Mouse (Mus musculus) left cerebral cortex, adult 2 months (tissue): ENCODE measurements at regions not wholly inside any gene's neighbourhood (a gene's known extent, or its start where the extent isn't known, plus 50 kb on each side); places are given as distances from the start of the nearest gene placed in this dataset.

Source experiments
- DNase-seq, 2 experiments: peaks; one replicate each; pipeline ENCODE4 v3.0.0; 2021 to 2022; ENCODE audit warnings: low spot score in 2 of 2, mixed read lengths in 1 of 2; ENCODE audit errors: extremely low spot score in 1 of 2
- H3K27ac ChIP-seq: fragments of 200-600 bp; 2 replicates; pipeline ENCODE4 v1.8.1; 2022
- H3K4me3 ChIP-seq: fragments of 200-600 bp; 2 replicates; pipeline ENCODE4 v1.8.1; 2022
- CTCF ChIP-seq: fragments of 200-600 bp; IDR thresholded peaks from 2 replicates; pipeline ENCODE4 v1.8.1; 2022; ENCODE audit warnings: antibody characterized with exemption, mild to moderate bottlenecking, moderate library complexity
- intact Hi-C: fragments of 180-260 bp; cut with DNase I; formaldehyde crosslinking; loops from one replicate; pipeline ENCODE4 v1.15.1; 2025

DNA sequence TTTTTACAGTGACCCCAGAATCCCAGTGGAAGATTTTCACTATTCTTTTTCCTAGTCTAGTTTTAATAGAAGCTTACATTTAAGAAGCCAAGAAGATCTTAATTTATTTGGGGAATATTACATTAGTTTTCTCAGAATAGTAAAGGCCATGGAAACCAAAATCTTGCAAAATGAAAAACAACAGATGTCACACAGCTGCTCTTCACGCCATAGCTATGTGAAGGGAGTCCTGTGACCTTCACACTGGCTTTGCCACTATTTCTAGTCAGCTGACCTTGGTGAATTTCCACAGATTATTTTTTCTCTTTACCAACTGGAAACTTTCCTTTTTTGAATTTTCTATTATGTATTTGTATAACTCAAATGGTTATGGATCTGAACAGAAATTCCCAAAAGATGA, 542.1 kb upstream of the Rgmb start:
- H3K4me3 ChIP-seq, result no peak overlapping the region
- intact Hi-C loops, result no loop called here
- no peak for DNase-seq
- H3K27ac ChIP-seq, result no peak overlapping the region
- no peak for TF ChIP-seq CTCF

DNA sequence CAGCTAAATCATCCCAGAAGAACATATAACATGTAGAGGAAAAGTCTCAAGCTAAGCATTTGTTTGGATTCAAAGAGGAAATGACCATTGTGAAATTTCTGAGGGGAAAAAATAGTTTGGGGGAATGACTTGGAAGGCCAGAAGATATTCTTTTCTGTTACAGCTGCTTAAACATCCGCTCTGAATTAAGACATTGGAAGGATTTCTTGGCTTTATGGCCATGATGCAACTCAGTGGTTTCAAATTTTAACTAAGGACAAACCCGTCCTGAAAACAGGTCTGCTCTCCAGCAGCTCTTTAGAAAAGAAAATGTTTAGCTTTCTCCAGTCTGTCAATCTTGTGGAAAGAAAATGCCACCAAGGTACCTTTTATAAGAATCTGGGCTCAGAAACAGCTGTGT, 513.2 kb upstream of the Rgmb start:
- Histone ChIP-seq H3K27ac (no peak overlapping the region), H3K4me3 (no peak overlapping the region)
- intact Hi-C loops, result no loop called here
- no peak for DNase-seq
- TF ChIP-seq CTCF, result no peak

DNA sequence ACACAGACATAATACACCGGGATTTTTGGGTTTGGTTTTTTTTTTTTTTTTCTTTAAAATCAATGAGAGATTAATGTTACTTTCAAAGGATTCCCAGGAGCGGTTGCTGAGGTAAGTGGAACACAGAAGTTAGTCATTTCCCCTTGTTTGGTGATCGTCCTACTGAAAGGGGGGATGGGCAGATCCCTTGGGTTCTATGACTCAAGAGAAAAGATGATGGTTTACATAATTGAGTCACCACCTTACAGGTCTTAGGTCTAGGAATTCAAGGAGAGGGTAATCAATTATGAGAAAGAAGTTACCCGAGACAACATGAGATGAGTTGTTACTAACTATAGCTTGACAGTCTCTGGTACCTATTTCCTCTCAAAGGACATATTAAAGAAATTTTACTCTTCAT, 511.9 kb upstream of the Rgmb start:
- Histone ChIP-seq H3K4me3 (no peak overlapping the region), H3K27ac (no peak overlapping the region)
- intact Hi-C loops, result no loop called here
- no peak for DNase-seq
- TF ChIP-seq CTCF, result no peak

DNA sequence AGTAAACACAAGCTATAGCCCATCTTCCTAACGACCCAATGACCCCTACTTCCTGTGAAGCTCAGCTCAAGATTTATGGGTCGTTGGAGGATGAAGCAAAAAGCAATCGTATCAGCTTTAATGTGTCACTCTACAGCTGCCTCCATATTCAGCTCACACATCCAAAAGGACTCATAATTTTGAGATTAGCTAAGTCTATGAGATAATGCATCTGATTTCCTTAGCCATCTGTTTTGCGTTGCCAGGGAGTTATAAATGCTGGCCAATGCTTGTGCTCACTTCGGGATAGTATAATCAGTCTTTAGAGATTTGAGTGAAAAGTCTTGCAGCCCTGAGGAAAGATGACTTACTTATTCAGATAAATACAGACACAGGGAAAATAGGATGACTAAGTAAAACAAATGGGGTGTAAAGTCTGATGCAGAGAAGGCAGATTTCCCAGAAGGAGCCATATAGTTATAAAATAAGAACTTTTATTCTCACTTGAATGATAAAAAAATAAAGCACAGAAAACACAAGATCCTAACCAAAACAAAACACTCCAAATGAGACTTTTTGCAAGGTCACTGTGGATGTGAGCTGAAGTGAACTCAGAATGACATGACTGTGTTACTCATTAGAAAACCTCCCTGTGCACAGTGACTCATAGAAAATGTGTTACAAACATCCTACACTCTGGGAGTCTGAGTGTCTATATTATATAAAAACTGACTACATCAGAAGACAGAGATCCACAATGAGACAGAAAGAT, 509.1 kb upstream of the Rgmb start:
- no peak overlapping the region for H3K27ac ChIP-seq
- no peak for TF ChIP-seq CTCF
- intact Hi-C loops, result loop anchor here (10.0 kb wide), 1 partner anchor 325 kb away; no protein-coding TSS in a partner anchor
- no peak for DNase-seq
- no peak overlapping the region for H3K4me3 ChIP-seq

DNA sequence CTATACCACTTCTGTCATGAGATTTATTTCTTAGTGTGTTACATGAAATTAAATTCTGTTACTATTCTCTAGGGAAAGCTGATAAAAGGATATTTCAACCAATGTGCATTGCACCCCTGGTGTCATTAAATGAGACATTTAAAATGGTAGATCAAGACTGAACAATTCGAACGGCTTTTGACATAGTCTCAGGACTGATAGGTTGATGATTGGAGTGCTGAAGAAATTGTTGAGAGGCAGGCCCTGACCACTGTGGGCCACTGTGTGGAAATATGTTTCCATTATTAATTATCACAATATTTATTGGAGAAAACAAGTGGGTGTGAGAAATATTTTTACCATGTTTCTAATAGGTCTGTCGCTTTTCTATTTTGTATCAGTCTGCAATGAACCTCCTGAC, 481.1 kb upstream of the Rgmb start:
- intact Hi-C loops, result no loop called here
- no peak for TF ChIP-seq CTCF
- Histone ChIP-seq H3K27ac (no peak overlapping the region), H3K4me3 (no peak overlapping the region)
- DNase-seq, result no peak

DNA sequence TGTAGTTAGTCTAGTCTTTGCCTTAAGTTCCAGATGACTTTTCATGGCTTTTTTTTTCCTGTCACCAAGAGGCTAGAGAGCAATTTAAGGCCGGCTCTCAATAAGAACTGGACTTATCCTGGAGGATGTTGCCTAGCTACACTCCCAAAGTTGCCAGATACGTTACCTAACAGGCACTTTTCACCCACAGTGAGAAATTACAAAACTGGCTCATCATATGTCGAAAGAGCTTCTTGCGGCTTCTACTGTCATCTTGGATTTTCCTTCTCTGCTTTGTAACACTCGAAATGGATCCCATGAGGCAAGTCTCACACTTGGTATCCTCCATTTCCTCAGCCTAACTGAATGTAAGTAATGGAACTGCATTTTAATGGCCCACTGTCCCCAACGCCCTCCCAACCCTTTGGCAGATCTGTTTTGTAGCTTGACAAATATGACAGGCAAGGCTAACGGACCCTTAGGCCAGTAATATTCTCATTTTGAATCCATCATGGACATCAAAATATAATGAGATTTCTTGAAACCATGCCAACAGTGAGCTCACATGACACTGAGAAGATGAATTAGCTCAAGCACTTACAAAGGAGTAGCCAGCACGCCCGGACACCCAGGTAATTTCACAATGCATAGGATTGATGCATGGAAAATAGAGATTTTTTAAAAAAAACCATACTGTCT, 480.5 kb upstream of the Rgmb start:
- TF ChIP-seq CTCF, result no peak
- intact Hi-C loops, result no loop called here

DNA sequence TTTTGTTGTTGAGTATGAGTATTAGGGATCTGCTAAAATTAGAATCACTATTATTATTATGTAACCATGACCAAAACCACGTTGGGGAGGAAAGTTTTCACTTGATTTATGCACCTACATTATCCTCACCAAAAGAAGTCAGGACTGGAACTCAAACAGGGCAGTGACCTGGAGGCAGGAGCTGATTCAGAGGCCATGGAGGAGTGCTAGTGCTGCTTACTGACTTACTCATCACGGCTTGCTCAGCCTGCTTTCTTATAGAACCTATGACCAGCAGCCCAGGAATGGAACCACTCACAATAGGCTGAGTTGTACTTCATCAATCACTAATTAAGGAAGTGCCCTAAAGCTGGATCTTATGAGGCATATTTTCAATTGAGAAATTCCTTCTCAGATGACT, 470.9 kb upstream of the Rgmb start:
- intact Hi-C loops, result no loop called here
- no peak for DNase-seq
- Histone ChIP-seq H3K27ac (no peak overlapping the region), H3K4me3 (no peak overlapping the region)
- TF ChIP-seq CTCF, result no peak

More for the DNA sequence above, 480.5 kb upstream of the Rgmb start:
- no peak for DNase-seq
- Histone ChIP-seq H3K4me3 (no peak overlapping the region), H3K27ac (no peak overlapping the region)

DNA sequence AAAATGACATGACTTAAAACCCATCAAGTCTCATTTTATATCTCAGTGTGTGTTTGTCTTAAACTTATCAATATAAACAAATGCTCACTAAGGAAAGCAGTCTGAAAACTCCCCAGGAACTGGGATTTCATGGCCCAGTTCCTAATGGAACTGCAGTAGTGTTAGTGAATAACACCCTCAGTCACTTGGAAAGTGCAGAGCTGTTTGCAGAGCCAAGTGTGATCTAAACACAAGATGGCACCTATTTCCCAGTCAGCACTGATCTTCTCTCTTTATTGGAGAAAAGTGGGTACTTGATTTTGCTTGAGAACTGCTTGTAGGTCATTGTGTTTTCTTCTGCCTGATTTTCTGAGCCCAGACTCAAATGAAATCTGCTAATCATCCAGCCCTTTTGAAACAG, 467.7 kb upstream of the Rgmb start:
- no peak for TF ChIP-seq CTCF
- Histone ChIP-seq H3K4me3 (no peak overlapping the region), H3K27ac (no peak overlapping the region)
- intact Hi-C loops, result no loop called here
- DNase-seq, result no peak
